In genomic region chr10:116956483-116957158, GRCm38 (mm10) we compare ENCODE assay signal across 34 mouse cellular contexts. TPM values are rescaled to one million over a fixed set of nuclear protein-coding genes. Genes with fewer than 3 reads are reported as not detected.
"Had no signal": no experiment of that assay in that cellular context is flagged by ENCODE, and none has a peak within 500 bp of the region (broad histone marks: within the 10 kb centered on the region; RNA-seq: fewer than 3 reads in every experiment).

No protein-coding gene starts in this region.

- H3K4me1 ChIP-seq: heart, embryonic 13.5 days; heart, embryonic 15.5 days; hindbrain, embryonic 13.5 days; hindbrain, embryonic 15.5 days; limb, embryonic 10.5 days; limb, embryonic 12.5 days; liver, embryonic 13.5 days had no signal

- H3K27me3 ChIP-seq: heart, embryonic 13.5 days; heart, embryonic 15.5 days; hindbrain, embryonic 13.5 days; hindbrain, embryonic 15.5 days; limb, embryonic 12.5 days; liver, embryonic 13.5 days had no signal

- H3K9ac ChIP-seq: heart, embryonic 13.5 days; heart, embryonic 15.5 days; hindbrain, embryonic 13.5 days; hindbrain, embryonic 15.5 days; limb, embryonic 12.5 days; liver, embryonic 13.5 days had no signal

- H3K36me3 ChIP-seq: heart, embryonic 13.5 days; heart, embryonic 15.5 days; hindbrain, embryonic 13.5 days; hindbrain, embryonic 15.5 days; limb, embryonic 12.5 days; liver, embryonic 13.5 days had no signal

- H3K27ac ChIP-seq: heart, adult 2 months; heart, embryonic 13.5 days; heart, embryonic 15.5 days; hindbrain, embryonic 13.5 days; hindbrain, embryonic 15.5 days; hindbrain, postnatal 0 days; left cerebral cortex, adult 2 months; limb, embryonic 10.5 days; limb, embryonic 12.5 days; liver, embryonic 13.5 days had no signal

- ATAC-seq: hindbrain, postnatal 0 days; intestine, embryonic 16.5 days had no signal

- H3K4me3 ChIP-seq: heart, adult 2 months; heart, embryonic 13.5 days; heart, embryonic 15.5 days; hindbrain, embryonic 13.5 days; hindbrain, embryonic 15.5 days; left cerebral cortex, adult 2 months; limb, embryonic 10.5 days; limb, embryonic 12.5 days; liver, embryonic 13.5 days had no signal

- H3K4me2 ChIP-seq: heart, embryonic 11.5 days; heart, embryonic 13.5 days; heart, embryonic 15.5 days; hindbrain, embryonic 13.5 days; hindbrain, embryonic 15.5 days; limb, embryonic 12.5 days; liver, embryonic 11.5 days; liver, embryonic 13.5 days had no signal

- H3K9me3 ChIP-seq: heart, embryonic 15.5 days; hindbrain, embryonic 13.5 days; hindbrain, embryonic 15.5 days; limb, embryonic 10.5 days; liver, embryonic 13.5 days had no signal

- DNase-seq: gastrocnemius, postnatal 14 days; gastrocnemius, postnatal 36 days; heart, adult 11 months; heart, adult 2 months; heart, postnatal 14 days; heart, postnatal 36 days; kidney, adult 11 months; kidney, adult 2 months; kidney, adult 9 months; kidney, postnatal 10 days; kidney, postnatal 36 days; layer of hippocampus, adult 9-11 months; layer of hippocampus, postnatal 36 days; liver; liver, embryonic 13.5 days had no signal

RNA-seq across cellular contexts. Expression of gene Gm10271, which starts 15.8 kb away (rescaled TPM):
- polyA plus RNA-seq: frontal cortex, adult 2 months; gonadal fat pad, adult 2 months; heart, adult 2 months; heart, embryonic 11.5 days; heart, embryonic 13.5 days; heart, embryonic 15.5 days; heart, postnatal 0 days; hindbrain, embryonic 11.5 days; hindbrain, embryonic 13.5 days; hindbrain, embryonic 15.5 days; hindbrain, postnatal 0 days; intestine, embryonic 14.5 days; intestine, embryonic 16.5 days; kidney, adult 2 months; kidney, embryonic 16.5 days; large intestine, adult 2 months; limb, embryonic 10.5 days; limb, embryonic 12.5 days; limb, embryonic 14.5 days; liver, embryonic 11.5 days; liver, embryonic 13.5 days had no signal

RNA-seq across cellular contexts. Expression of gene Best3, which starts 29.5 kb away (rescaled TPM):
- polyA plus RNA-seq: intestine, embryonic 16.5 days; liver, embryonic 11.5 days had no signal

RNA-seq across cellular contexts. Expression of gene Myrfl, which starts 59.9 kb away (rescaled TPM):
- polyA plus RNA-seq: liver, embryonic 13.5 days had no signal
